Mouse (Mus musculus): ENCODE measurements at regions not wholly inside any gene's neighbourhood (a gene's known extent, or its start where the extent isn't known, plus 50 kb on each side); places are given as distances from the start of the nearest gene placed in this dataset.

DNA sequence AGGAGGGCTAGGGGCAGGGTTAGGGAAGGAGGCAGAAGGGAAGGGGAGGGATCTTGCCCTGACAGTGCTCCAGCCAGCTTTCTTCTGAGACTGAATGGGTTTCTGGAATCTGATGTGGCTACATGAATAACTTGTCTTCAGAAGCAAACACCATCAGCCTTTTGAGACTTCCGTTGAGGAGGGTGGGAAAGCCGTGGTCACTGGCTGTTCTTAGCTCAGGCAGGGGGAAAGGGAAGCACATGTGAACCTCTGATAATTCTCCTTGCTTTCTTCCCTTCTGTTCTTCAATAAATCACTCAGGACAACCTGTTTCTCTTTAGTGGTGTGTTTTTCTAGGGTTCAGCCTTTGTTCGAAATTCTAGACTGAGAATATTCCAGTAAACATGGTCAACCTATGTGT is 148.9 kb downstream of the Bcl11a start:
- DNase-seq: no peak

DNA sequence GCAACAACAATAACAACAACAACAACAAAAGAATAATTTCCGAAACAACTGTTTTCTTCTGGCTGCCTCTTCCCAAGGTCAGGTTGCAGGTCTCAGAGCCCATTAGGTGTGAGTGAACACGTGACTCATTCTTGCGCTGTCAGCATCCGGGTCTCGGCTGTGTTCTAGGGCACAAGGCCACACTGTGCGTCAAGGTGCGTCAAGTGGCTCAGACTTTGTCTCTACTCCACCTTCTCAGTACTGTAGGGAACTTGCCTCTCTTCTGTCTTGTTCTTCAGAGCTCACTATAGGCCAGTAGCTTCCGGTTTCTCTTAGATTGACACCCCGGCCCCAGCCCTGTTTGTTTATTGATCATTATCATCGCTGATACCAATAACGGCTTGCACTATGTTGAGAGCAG is 155.5 kb downstream of the Bcl11a start:
- no peak for DNase-seq

GRCm38 (mm10) chr11:24233821-24234220 is 156.0 kb downstream of the Bcl11a start:
- no peak for DNase-seq

DNA sequence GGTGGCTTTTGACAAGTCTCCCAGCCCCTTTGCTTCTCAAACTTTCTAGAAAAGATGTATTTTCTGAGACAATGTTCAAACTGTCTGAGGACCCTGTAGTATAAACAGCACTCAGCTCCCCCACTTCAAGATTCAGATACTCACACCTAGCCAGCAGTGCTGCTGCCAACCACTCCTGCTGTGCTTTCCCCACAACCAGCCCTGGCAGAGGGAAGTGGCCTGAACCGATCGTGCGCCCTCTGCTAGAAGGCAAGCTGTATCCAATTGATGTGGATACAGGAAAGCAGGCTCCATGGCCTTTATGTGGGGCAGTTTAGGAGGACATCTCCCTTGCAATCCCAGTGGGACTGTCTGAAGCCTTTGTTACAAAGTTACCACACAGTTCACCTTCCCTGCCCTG is 156.6 kb downstream of the Bcl11a start:
- DNase-seq: no peak

DNA sequence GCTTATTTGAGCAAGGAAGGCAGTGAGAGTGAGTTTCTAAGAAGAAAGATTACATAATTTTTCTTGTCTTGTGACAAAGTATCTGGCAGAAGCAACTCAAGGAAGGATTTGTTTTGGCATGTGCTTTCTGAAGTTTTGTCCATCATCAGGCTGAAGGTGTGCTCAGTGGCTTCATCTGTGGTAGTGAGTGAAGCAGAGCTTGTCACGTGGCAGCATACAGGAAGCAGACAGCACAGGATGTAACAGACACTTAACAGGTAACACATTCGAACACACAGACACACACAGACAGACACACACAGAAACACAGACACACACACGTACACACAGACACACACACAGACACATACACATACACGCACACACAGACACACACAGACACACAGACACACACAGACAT is 157.5 kb downstream of the Bcl11a start:
- no peak for DNase-seq

DNA sequence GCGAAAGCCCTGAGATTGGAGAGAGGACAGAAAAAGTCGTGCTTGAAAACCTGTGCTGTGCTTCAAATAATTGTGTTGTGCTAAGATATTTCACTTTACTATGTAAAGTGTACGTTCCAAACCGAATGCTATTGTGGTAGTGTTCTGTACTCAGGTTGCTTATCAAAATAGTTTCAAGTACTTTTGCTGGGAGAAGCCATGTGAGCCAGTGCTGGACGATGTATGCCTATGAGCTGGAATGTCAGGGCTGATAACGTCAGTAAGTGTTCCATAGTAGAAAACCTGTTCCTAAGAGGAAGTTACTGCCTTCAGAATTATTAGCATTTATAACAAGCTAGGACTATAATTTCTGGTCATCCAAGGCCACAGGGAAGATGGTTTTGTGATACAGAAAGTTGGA is 161.8 kb downstream of the Bcl11a start:
- DNase-seq: no peak

DNA sequence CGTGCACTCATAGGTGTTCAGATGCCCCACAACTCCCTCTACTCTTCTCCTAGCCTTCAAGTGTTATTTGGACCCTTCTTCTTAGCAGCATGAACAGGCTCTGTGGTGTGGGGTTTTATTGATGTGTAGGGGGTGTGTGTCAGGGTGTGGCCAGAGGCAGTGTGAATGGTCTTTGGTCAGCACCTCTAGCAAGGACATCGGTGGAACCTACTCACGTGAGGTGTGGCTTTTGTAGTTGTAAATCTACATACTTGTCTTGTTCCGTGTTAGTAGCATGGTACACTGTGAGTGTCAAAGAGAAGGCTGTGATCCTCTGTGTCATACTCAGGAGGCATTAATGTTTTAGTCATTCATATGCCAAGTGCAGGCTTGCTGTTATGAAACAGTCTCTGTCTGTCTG is 164.2 kb downstream of the Bcl11a start:
- no peak for DNase-seq

DNA sequence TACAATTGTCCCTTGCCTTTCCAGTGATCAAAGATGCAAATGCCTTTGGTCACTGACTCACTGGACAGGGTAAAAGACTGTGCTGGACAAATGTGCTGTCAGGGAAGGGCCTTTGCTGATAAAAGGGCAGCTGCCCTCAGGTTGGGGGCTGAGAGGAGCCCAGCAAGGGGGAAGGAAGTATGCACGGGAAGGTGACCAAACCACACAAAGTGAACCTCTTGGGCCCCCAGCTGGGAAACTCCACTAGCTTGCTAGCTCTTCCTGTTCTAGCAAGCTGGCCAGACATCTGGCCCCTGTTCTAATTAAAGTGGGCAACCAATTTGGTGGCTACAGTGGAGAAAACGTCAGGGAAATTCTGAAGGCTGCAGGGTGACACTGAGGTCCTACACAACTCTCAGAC is 165.0 kb downstream of the Bcl11a start:
- no peak for DNase-seq

- DNase-seq: no peak
These were observed 167.5 kb downstream of the Bcl11a start for GRCm38 (mm10) chr11:24245390-24245789.

DNA sequence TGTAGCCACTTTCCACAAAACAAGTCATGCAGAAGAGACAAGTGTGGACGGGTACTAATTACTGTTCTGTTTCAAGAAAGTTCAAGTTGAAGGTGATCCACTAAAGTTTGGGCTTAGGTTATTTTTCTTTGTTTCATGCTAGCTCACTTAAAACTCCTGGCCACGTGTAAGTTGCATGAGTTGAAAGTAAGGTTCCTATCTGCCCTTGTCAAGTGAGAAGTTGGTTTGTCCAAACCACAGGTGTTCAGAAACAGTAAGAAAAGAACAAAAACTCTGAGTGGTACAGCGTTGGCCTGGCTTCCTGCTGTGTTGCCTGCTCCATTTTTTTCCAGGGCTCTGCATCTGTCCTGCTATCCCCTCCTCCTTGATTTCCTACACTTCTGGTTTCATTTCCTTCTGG is 168.5 kb downstream of the Bcl11a start:
- DNase-seq: no peak

GRCm38 (mm10) chr11:24247285-24247684 is 169.4 kb downstream of the Bcl11a start:
- DNase-seq: no peak

GRCm38 (mm10) chr11:24251516-24251915 is 173.7 kb downstream of the Bcl11a start:
- no peak for DNase-seq

DNA sequence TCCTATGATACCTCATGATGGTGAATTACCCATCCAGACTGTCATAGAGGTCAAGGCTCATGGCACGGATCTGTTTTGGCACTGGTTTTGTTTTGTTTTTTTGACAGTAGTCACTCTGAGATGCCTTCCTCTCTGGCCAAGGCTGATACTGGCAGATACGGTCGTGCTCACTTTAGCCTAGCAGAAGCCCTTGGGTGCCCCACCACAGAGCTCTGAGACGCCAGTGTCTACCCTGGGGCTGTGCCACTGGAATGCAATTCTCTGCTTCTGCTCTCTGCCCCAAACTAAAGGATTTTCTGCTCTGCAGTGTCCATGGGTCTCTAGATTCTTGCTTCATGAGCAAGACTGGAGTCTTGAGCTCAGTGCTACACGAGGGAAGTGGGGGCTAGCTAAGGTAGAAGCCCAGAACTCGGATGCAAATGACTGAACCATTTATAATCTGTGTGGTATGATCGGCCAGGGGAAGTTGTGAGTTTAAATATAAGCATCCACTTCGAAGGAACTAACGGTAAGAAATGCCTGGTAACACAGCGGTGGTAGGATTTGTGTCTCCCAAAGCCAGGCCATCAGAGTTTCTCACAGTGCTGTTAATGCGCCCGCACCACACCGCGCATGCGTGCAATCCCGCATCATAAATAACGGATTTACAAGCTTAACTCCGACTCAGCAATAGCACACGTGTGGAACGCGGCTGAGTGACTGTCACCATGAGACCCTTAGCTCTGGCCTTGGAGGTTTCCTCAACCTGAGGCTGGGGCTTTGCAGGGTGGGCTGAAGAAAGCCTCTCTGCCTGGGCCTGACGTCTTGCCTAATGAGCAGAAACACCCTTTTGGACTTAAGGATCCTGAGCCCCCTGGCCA is 177.6 kb downstream of the Bcl11a start:
- no peak for DNase-seq

GRCm38 (mm10) chr11:24257741-24258140 is 179.9 kb downstream of the Bcl11a start:
- no peak for DNase-seq

DNA sequence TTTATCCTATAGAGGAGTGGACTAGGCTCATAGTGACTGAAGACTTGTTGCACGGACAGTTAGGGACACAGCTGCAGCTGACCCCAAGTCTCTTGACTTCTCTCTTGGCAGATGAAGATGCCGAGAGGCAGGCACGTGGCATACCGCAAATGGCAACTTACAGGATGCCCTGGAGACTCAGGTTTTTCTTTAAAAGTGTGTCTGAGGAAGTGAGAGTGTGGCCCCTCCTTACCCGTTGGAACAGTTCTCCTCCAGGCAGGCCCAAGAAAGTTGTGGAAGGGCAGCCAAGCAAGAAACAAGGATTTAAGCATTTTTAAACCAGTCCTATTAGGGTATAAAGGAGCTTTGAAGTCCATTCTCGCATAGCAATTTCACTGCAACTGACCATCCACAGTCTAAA is 180.5 kb downstream of the Bcl11a start:
- DNase-seq: no peak

DNA sequence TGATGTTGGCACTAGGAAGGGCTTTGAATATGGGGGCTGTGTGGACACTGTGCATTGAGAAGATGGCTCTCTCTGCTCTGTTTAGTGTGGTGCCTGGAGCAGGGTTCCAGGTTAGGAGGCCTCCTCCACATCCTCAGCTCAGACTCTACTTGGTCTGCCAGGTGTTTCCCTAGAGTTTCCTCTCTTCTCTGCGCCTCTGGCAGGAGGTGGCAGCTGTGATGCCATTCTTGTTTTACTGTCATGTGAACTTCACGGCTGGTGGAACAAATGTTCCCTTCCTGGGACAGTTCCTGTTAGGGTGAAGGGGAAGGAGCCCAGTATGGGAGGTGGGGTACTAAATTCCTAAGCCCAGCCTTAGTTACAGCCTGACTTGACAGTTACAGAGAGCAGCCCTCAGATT is 181.8 kb downstream of the Bcl11a start:
- DNase-seq: no peak

- DNase-seq: no peak
These were observed 191.2 kb downstream of the Bcl11a start for GRCm38 (mm10) chr11:24269046-24269445.

- no peak for DNase-seq
These were observed 203.8 kb downstream of the Bcl11a start for GRCm38 (mm10) chr11:24281628-24282027.

- DNase-seq: no peak
These were observed 204.7 kb downstream of the Bcl11a start for GRCm38 (mm10) chr11:24282556-24282955.

- no peak for DNase-seq
These were observed 208.6 kb downstream of the Bcl11a start for GRCm38 (mm10) chr11:24286129-24287108.

GRCm38 (mm10) chr11:24293209-24293608 is 215.4 kb downstream of the Bcl11a start:
- no peak for DNase-seq

DNA sequence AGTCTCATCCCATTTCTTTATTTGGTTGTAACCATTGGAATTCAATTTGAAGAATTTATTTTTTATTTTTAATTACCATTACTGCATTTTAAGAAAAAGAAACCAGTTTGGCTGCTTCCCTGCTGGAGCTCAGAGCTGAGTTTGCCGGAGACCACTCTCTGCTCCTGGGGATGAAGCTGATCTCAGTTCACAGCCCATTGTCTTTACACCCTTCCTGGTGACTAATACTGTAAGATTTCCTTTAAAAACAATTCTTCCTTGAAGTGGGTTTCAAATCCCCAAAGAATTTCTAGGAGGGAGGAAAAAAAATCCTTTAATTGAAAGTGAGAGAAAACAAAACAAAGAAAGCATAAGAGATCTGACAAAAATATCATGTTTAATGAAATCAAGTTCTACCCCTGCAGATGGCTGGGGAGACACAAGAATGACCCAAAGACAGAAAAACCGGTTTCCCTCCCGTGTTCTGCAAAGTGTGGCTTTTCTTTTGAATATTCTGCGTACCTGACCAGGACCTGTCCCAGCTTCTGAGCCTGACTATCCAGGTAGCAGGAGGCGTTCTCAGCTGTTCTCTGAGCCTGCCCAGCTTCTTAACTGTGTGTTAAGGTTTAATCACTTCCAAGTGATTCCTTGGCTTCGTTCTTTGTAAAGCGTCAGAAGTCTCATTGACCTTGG is 216.1 kb downstream of the Bcl11a start:
- no peak for DNase-seq

- DNase-seq: no peak
These were observed 219.2 kb downstream of the Bcl11a start for GRCm38 (mm10) chr11:24296893-24297624.
